Mouse (Mus musculus) right cerebral cortex, adult 2 months (tissue): ENCODE results near the gene Cox6a1.
A peak's percentile ranks its signal among the peaks of the same experiment; 100 is the strongest.
"Not testable (repeated sequence)": the region's sequence is repeated elsewhere in the genome, so short reads cannot be mapped to it uniquely, and the experiment has no call there.

Experiments used
- DNase-seq, 2 experiments: peaks; one replicate each; pipeline ENCODE4 v3.0.0; 2021 to 2022; ENCODE audit warnings: low spot score in 2 of 2

The Cox6a1 gene

DNA sequence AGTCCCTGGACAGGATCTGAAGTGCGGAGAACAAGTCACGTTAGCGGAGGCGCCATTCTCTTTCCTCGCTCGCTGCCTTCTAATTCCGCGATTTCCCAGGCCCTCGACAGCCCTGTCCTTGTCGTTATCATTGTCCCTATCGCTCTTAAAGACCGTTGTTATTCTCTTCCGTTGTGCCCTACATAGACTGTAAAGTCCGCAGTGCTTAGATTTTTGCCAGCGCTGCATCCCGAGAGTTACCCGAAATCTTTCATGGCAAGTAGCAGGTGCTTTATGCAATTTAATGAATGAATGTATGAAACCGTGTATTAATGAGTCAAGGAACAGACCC is 409 bp upstream of the Cox6a1 start:
- DNase-seq = no peak

DNA sequence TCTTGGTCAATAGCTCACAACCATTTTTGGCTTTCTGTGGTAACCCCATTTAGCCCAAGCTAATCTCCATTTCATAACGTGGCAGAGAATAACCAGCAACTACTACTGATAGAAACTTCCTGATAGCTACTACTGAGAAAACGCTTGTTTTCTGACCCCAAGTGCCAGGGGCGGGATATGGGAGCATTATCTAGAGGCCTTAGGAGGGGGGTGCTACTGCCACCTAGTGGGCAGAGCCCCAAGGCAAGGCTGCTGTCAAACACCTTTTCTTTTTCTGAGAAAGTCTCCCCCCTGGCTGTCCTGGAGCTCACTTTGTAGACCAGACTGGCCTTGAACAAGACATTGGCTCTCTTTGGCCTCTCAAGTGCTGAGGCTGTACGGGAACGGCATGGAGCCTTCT is 1.2 kb downstream of the Cox6a1 start:
- peak; percentile 73 to 88 for DNase-seq

DNA sequence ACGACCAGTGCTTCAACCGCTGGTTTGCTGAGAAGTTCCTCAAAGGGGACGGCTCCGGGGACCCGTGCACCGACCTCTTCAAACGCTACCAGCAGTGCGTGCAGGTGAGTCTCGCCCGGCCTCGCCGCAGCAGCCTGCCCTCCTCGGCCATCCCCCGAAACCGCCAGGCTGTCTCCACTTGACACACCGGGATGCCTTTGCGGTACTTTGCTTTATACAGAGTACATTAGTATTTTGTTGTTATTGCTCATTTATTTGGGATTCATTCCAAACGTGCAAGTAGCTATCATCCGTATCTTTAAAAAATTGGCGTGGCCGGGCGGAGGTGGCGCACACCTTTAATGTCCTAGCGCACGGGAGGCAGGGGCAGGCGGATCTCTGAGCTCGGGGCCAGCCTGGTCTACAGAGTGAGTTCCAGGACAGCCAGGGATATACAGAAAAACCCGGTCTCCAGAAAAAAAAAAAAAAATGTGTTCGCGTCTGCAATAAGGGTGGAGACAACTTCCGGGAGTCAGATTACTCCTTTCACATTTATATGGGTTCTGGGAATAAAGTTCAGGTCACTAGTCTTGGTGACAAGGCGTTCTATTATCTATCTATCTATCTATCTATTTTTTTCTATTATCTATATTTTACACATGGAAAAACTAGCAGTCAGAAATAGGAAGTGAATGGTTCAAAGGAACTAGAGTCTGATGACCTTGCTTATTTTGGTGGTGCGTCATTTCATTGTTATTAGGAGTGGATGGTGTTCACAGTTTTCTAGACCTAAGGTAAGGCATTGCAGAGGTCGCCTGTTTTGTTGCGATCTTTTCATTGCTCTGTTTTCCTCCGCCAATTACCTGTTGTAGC is 7.2 kb downstream of the Cox6a1 start:
- DNase-seq = no peak

DNA sequence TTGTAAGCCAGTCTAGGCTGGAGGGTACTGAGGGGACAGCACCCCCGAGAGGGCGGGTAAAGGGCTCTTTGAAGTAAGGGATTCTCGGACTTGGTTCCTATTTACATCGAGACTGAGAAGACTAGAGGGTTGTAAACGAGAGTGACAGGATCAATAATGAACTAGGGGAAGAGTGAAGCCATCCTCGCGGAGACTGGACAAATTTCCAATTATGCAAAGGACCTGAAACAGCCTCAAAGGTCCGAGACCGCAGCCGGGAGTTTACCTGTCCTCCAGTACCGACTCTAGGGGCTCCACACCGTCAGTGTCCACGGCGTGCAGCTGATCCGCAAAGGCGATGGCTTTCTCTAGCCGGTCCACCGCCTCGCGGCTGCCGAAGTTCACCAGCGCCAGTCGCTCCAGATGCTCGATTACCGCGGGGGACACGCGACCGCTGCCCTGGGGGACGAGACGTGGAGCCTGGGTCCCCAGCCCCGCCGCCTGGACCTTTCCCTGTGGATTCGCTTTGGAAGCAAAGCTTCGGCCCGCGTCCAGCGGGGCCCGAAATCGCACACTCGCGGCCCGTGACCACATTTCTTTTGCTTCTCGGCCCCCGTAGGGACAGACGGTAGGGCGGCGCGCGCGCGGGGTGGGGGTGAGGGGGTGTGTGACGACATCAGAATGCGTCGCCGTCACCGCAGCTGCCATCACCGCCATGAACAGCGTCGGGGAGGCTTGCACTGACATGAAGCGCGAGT is 8.0 kb downstream of the Cox6a1 start, which contains the start of the genes Gatc and Triap1:
Gene Gatc (minus strand): TSS at position 602 of the 737 bp plus-strand sequence.
Gene Triap1 (plus strand): TSS at position 649 of the 737 bp plus-strand sequence.
- DNase-seq = peak; percentile 88 to 91

DNA sequence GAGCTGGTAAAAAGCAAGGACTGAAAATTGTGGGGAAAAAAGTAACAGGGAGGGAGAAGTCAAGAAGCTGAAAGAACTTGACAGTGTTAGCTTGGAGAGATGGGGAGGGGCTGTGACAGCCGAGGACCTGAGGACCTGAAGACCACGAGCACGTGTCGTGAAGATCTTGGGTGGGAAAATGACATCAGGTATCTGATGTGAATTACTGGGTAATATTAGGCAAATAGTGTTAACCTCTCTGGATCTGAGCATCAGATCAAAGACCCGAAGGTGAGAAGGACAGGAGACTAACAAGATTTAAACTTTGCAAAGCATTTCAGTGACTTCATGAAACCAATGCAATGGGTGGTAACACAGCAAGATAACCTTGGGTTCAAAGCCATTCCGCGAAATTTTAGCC is 8.8 kb downstream of the Cox6a1 start:
- DNase-seq = no peak

DNA sequence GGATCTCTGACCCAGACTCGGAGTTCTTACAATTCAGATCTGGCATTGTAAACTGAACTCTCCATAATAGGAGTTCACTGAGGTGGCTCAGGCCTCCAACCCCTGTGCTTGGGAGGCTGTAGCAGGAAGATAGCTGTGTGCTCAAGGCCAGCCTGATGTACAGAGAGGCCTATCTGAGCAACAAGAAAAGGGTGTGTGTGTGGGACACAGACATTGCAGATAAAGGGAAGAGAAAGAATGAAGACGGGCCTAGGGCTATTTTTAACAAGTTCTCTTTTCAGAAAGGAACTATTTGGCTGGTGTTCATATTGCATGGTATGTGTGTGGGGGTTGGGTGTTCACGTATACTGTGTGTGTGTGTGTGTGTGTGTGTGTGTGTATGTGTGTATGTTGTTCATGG is 15.2 kb downstream of the Cox6a1 start:
- DNase-seq = no peak

DNA sequence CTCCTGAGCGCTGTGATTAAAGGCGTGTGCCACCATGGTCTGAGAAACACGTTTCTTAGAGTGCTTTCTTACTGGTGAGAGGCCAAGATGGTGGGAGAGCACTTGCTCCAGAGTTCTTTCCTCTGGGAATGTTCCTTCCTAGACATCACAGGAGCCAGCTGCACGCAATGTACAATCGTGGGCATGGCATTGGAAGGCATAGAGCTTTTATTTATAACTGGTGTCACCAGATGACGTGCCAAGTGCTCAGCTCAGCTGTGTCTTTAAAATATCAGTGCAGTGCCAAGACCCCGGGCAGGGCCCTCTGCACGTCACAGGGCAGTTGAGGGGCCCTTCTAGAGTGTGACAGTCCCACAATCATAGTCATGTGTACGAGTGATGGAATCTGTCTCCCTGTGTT is 17.8 kb downstream of the Cox6a1 start:
- no peak for DNase-seq

DNA sequence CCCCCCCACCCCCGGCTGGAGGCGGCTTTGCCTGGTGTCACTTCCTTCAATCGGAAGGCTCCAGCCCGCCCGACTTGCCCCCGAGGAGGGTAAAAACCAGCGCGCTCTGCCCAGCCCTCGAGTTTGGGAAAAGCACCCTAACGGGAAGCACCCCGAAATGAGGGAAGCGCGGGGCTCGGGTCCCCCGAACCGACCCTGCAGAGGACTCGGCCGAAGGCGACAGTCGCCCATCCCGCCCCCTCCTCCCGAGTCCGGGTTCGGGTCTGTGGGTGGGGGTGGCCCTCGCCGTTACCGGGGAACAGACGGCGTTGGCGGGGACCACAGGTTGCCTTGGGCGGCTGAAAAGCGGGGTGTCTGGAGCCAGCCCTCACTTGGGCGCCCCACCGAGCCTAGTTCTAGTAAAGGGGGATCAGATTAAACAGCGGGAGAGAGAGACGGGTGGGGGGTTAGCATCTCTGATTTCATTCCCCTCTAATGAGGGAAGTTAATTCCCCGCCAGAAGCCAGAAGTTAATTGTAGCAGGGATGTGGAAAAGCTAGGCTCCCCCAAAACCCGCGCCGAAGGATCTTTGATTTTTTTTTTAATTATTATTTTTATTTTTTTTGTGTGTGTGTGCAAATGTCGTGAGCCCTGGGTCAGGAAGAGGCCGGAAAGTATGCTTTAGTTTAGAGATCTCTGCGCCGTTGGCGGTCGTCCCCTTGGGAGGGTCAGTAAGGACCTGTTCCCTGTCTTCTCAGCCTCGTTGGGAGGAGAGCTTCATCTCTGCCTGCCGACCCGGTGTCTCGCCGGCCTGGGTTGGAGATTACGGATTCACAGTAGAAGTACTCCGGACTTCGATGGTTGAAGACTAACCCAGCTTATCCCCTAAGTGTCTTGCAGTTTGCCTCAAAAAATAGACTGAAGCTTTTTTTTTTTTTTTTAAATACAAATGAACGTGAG is 20.9 kb downstream of the Cox6a1 start:
- no peak for DNase-seq

DNA sequence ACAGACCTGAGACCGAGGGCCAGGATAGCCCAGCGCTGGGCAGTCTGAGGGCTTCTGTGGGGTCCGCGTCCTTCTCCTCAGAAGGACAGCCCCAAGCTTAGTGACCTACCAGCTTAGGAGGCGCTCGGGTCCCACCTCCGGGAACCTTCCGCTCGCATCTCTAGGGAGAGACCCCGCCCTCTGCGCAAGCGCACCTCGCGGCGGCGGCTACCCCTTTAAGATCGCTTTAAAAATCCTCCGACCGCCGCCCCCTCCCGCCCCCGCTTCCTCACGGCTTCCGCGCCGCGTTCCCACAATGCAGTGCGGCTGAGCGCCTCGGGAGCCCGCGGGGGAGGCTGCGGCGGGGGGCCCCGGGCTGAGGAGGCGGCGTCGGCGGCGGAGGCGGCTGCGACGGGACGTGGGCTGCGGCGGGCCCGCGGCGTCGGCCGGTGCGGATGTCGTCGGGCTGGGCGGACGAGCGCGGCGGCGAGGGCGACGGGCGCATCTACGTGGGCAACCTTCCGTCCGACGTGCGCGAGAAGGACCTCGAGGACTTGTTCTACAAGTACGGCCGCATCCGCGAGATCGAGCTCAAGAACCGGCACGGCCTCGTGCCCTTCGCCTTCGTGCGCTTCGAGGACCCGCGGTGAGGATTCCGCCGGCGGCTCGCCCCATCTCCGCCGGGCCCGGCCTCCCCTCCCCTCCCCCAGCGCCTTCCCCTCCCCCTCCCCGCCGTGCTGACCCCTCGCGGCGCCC is 21.7 kb downstream of the Cox6a1 start, which contains the start of gene Srsf9:
Gene Srsf9 (plus strand): TSS at position 303 of the 735 bp plus-strand sequence.
- peak; percentile 93 to 96 for DNase-seq

DNA sequence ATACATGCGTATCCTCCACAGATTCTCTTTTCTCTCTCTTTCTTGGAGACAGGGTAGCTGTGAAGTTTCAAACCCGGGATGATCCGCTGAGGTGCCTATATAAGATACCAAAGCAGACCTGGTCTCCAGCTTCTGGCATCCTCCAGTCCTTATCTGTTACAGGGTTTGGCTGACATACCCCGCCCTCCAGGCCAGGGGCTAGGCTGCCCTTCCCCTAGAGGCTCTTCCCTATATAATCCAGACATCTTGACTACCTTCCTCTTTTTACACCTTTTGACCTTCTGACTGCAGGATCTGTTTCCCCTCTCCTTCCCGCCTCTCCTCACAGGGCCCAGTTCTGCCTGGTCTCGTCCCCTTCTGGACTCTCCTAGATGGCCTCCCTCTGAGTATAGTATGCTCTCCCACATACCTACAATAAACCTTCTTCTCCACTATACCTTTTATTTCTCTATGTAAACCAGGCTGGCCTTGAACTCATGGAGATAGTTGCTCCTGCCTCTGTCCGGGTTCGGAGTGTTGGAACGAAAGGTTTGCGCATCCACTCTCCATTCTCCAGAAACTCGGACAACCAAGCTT is 22.4 kb downstream of the Cox6a1 start:
- DNase-seq = no peak

DNA sequence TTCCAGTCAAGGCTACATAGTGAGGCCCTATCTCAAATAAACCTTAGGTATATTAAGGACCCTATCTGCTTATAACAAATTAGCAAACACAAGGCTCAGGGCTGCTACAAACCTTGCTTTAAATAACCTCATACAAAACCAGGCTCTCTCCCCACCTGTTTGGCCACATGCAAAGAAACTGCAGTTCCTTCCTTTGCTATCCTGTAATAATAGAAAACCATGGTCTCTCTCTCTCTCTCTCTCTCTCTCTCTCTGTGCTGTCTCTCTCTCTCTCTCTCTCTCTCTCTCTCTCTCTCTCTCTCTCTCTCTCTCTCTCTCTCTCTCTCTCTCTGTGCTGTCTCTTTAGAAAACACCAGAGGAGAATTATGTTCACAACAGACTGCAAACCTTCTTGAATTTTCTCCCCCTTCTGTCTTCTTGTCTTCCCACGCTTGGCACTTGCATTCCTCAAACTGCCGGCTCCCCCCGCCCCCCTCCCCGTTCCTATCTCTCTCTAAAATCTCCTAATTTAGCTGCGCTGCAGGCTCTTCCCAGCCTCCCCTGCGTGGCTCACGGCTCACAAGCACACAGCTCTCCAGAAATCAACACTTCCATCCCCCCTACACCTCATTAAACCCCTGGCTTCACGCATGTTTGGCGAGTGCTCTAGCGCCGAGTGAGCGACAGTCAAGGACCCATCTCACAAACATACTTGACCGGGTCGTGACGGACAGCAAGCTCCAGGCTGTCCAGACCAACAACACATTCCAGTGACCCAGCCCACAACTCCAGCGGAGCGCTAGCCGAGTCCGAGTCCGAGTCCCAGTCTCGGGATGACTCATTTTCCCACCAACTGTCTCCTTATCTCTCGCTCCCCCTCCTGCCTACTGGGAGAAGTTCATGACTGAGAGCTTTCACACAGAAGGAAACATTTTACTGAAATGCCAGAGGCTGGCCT is 29.5 kb downstream of the Cox6a1 start:
- DNase-seq = peak; percentile 85 to 88

DNA sequence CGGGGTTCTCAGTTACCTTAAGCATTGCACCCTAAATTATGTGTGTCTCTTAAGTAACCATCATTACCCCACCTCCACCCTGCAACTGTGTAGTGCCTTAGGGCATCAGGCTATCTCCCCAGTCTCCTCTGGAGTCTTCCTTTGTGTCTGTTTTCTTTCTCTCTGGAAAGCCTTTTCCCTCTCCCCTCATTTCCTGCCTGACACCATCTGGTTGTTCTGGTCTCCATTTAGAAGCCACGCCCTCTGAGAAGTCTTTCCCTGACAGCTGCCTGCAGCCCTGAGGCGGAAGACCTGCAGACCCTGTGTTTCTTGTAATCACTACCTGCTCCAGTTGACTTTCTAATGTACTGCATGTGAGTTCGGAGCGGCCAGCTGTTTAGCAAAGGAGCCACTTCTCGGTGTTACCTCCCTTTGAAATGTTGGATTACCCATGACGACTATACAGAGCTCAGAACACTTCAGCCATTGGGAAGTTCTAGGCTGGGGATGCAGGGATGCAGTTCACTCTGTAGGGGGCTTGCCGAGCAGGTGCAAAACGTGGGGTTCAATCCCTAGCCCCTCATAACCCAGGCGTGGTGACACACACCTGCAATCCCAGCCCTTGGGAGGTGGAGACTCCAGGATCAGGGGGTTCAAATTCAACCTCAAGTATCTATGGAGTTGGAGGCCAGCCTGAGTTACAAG is 31.0 kb downstream of the Cox6a1 start:
- no peak for DNase-seq

DNA sequence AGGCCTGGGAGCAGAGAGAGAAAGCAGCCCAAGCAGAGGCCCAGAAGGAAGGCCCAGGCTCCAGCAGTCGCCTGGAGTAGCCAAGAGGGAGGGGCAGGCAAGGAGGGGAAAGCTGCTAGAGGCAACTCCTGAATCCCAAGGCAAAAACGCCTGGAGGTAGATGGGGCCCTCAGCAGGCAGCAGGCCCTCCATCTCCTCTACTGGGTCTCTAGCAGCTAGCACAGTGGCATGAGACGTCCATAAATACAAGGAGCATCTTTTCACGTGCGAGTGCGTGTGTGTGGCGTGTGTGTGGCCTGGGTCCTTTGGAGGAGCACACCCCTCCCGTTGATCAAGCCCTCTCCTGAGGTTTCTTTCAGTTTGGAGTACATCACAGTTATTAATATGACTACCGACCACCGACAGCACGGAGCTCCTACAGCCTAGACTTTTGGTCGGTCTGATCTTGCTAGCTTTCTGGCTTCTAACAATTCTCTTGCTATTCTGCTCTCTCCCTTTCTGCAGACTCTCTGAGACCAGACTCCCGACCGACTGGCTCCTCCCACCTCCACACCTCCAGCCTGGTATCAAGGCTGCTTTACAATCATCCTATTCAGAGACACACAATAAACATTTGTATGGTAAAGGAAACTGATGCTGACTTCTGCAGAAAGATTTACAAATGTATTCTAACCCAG is 31.7 kb downstream of the Cox6a1 start:
- DNase-seq = no peak

DNA sequence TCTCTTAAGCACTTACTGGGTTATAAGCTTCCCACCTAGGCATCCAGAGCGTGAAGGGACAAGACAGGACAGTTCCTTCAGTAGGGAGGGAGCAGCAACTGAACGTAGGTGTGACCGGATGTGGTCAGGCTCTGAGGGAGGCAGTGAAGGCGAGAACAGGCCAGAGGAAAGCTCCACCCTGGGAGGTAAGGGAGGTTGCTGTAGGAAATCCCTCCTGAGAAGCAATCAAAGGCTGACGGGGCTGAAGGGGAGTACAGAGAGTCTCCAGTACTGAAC is 35.2 kb downstream of the Cox6a1 start:
- DNase-seq = no peak

DNA sequence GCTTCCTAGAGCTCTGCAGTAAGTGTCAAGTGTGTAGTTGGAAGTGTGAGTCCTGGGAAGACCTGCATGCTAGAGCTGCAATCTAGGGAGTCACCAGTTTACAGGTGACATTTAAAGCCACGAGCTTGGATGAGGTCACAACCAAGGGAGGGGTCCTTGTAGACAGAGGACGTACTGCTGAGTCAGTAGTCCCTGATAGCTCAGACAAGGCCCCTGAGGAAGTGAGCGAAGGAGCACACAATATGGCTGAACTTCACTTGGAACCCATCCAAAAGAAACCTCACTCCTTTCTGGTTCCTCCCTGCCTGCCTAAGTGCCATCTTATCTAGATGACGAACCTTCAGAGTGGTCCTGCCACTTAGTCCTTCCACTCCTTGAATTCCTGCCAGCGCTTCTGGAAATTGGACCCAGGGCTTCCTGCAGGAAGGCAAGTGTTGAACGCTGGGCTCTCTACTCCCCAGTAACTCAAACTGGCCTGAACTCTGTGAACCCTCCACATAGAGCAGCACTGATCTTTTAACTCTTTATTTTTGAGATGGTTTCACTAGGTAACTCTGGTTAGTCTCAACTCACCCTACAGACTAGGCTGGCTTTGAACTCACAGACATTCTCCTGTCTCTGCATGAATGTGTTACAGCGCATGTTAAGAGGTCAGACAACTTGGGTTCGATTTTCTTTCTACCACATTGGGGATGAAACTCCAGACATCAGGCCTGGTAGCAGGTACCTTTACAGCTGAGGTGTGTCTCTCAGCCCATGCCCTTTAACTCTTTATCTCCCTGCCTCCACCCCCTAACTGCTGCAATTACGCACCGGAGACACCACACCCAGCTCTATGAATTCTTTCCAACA is 35.7 kb downstream of the Cox6a1 start:
- DNase-seq = no peak

DNA sequence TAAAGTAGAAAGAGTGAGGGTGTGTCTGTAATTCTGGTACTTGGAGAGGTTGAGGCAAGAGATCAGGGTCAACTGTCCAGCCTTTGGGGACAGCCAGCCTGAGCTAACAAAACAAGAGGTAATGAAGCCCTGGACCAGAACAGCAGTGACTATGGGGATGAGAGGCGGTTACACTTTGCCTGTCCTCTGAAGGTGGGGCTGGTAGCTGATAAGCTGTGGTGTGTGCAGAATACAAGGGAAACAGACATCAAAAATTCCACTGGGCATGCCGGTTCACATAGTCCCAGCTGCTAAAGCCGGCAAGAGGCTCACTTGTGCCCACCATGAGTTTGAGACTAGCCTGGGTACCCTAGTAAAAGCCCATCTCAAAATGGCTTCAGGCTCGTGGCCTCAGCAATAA is 36.4 kb downstream of the Cox6a1 start:
- no peak for DNase-seq

DNA sequence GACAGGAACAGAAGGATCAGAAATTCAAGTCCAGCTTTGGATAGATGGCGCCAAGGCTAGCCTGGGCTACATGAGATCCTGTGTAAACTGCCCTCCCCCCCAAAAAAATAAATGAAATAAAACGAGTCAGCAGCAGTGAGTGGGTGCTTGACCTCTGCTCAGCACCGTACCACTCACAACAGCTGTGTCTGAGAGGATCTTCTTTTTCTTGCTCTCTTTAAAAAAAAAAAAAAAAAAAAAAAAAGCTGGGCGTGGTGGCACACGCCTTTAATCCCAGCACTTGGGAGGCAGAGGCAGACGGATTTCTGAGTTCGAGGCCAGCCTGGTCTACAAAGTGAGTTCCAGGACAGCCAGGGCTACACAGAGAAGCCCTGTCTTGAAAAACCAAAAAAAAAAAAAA is 46.6 kb downstream of the Cox6a1 start:
- DNase-seq = not testable (repeated sequence)

DNA sequence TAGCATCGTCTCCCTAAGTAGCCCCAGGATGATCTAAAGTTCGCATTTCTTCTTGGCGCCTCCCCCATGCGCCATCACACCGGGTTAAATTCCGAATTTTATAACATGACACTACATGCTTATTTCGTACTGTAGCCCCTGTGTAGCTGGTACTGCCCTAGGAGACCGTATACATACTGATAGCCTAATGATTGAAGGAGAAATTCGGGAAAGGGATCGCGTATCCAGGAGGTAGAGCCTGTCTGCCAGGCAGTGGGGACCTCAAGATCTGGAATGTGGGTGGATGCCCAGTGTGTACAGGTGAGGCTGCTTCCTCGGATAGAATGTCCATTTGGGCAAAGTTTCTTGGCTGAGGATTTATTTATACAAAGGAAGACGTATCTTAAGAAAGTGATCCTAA is 47.2 kb downstream of the Cox6a1 start:
- peak in 1 of 2 experiments; percentile 34 for DNase-seq
